Mouse (Mus musculus) thymus, postnatal 4 days (tissue): ENCODE results near the gene Hpd.
A peak's percentile ranks its signal among the peaks of the same experiment; 100 is the strongest.
"Not testable (repeated sequence)": the region's sequence is repeated elsewhere in the genome, so short reads cannot be mapped to it uniquely, and the experiment has no call there.

Experiments used
- DNase-seq: peaks from one replicate; pipeline ENCODE4 v3.0.0; 2021

Hpd gene

GRCm38 (mm10) chr5:123182651-123183050, at the start of gene Hpd:
Hpd (minus strand) TSS chr5:123182727.
- DNase-seq = no peak

- DNase-seq = no peak
Measured at GRCm38 (mm10) chr5:123232180-123232579, 49.7 kb upstream of the Hpd start.

GRCm38 (mm10) chr5:123229296-123229695, 46.8 kb upstream of the Hpd start:
- DNase-seq = no peak

GRCm38 (mm10) chr5:123228524-123228922, 46.0 kb upstream of the Hpd start:
- no peak for DNase-seq

GRCm38 (mm10) chr5:123227762-123228523, 45.4 kb upstream of the Hpd start:
- DNase-seq = peak; percentile 97

- no peak for DNase-seq
Measured at GRCm38 (mm10) chr5:123226851-123227250, 44.3 kb upstream of the Hpd start.

- not testable (repeated sequence) for DNase-seq
Measured at GRCm38 (mm10) chr5:123223861-123224260, 41.3 kb upstream of the Hpd start.

- DNase-seq = no peak
Measured at GRCm38 (mm10) chr5:123223051-123223410, 40.5 kb upstream of the Hpd start.

- DNase-seq = not testable (repeated sequence)
Measured at GRCm38 (mm10) chr5:123222346-123223050, 40.0 kb upstream of the Hpd start.

GRCm38 (mm10) chr5:123203591-123203990, 21.1 kb upstream of the Hpd start:
- DNase-seq = not testable (repeated sequence)

GRCm38 (mm10) chr5:123202771-123203170, 20.2 kb upstream of the Hpd start:
- DNase-seq = not testable (repeated sequence)

GRCm38 (mm10) chr5:123201987-123202386, 19.5 kb upstream of the Hpd start:
- DNase-seq = no peak

GRCm38 (mm10) chr5:123201523-123201892, 19.0 kb upstream of the Hpd start:
- no peak for DNase-seq

GRCm38 (mm10) chr5:123200816-123201522, 18.4 kb upstream of the Hpd start:
- DNase-seq = not testable (repeated sequence)

GRCm38 (mm10) chr5:123198523-123198922, 16.0 kb upstream of the Hpd start:
- DNase-seq = no peak

GRCm38 (mm10) chr5:123196746-123197145, 14.2 kb upstream of the Hpd start:
- DNase-seq = no peak

- no peak for DNase-seq
Measured at GRCm38 (mm10) chr5:123195500-123196000, 13.0 kb upstream of the Hpd start.

- DNase-seq = no peak
Measured at GRCm38 (mm10) chr5:123194856-123195255, 12.3 kb upstream of the Hpd start.

GRCm38 (mm10) chr5:123193436-123193835, 10.9 kb upstream of the Hpd start:
- no peak for DNase-seq

GRCm38 (mm10) chr5:123192606-123193150, 10.2 kb upstream of the Hpd start:
- DNase-seq = no peak

- DNase-seq = no peak
Measured at GRCm38 (mm10) chr5:123191427-123191826, 8.9 kb upstream of the Hpd start.

GRCm38 (mm10) chr5:123190912-123191311, 8.4 kb upstream of the Hpd start:
- DNase-seq = no peak

GRCm38 (mm10) chr5:123187306-123187705, 4.8 kb upstream of the Hpd start:
- DNase-seq = no peak
